Mouse (Mus musculus) testis, adult 2 months (tissue): ENCODE results near the gene Senp8. TPM values are rescaled to one million over a fixed set of nuclear protein-coding genes. Genes with fewer than 3 reads are reported as not detected.

Experiments used
- H3K27ac ChIP-seq: fragments of 200-500 bp; 2 replicates; pipeline ENCODE4 v1.5.1; 2012; ENCODE audit warnings: low read depth, low read length; ENCODE audit not compliant: control insufficient read depth, insufficient read depth
- H3K27me3 ChIP-seq: fragments of 200-500 bp; 2 replicates; pipeline ENCODE4 v1.6.1; 2012; ENCODE audit warnings: mild to moderate bottlenecking, low read length, moderate library complexity; ENCODE audit not compliant: control insufficient read depth, insufficient read depth
- H3K36me3 ChIP-seq: fragments of 200-500 bp; 2 replicates; pipeline ENCODE4 v1.6.1; 2012; ENCODE audit warnings: mild to moderate bottlenecking, low read length; ENCODE audit not compliant: control insufficient read depth, insufficient read depth
- H3K4me1 ChIP-seq: fragments of 200-500 bp; 2 replicates; pipeline ENCODE4 v1.6.1; 2012; ENCODE audit warnings: low read length; ENCODE audit not compliant: control insufficient read depth, insufficient read depth
- H3K4me3 ChIP-seq: fragments of 200-500 bp; 2 replicates; pipeline ENCODE4 v1.5.1; 2012; ENCODE audit warnings: low read depth, mild to moderate bottlenecking, low read length, moderate library complexity, mixed read lengths; ENCODE audit not compliant: control insufficient read depth
- CTCF ChIP-seq: fragments of 200-500 bp; IDR thresholded peaks from 2 replicates; pipeline ENCODE4 v1.5.1; 2012; ENCODE audit warnings: low read depth, mild to moderate bottlenecking, inconsistent platforms, low read length, moderate library complexity; ENCODE audit not compliant: control insufficient read depth, insufficient read depth, insufficient replicate concordance
- POLR2A ChIP-seq: fragments of 200-500 bp; IDR thresholded peaks from 2 replicates; pipeline ENCODE4 v1.6.1; 2012; ENCODE audit warnings: low read depth, mild to moderate bottlenecking, inconsistent platforms, low read length, moderate library complexity; ENCODE audit not compliant: control insufficient read depth
- polyA plus RNA-seq: library from polyadenylated mRNA; depleted of rRNA; stranded (reverse); fragments of >200 nt; gene quantifications from 2 replicates; pipeline ENCODE4 v1.2.3, GENCODE M21; 2012

Senp8 gene
- polyA plus RNA-seq, 1 experiment, result 3.3 TPM

DNA sequence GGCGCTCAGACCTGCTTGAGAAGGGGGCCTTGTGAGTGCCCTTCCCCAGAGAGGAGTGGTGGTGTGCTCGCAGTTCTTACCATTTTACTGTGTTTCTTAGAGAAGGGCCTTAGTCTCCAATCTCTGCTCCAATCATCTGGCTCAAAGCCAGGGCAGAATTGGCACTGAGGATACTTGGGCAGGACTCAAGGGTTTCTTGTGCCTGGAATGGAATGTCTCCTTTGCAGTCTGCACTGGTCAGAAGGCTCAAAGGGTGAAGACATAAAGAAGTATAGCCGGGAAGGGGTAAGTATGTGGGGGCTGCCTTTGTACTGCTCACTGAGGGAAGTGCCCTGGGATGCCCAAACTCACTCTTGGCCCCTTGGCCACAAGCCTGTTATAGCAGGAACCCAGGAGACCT is 41.3 kb downstream of the Senp8 start:
- H3K27ac ChIP-seq, result no peak overlapping the region
- H3K4me1 ChIP-seq, result no peaks in the 10 kb centered on the region
- no peak overlapping the region for H3K4me3 ChIP-seq
- TF ChIP-seq POLR2A, result no peak
- TF ChIP-seq CTCF, result no peak
- H3K36me3 ChIP-seq, result no peaks in the 10 kb centered on the region
- no peaks in the 10 kb centered on the region for H3K27me3 ChIP-seq

- no peaks in the 10 kb centered on the region for H3K36me3 ChIP-seq
- no peak overlapping the region for H3K27ac ChIP-seq
- no peaks in the 10 kb centered on the region for H3K27me3 ChIP-seq
- H3K4me1 ChIP-seq, result no peaks in the 10 kb centered on the region
- TF ChIP-seq POLR2A, result no peak
- no peak for TF ChIP-seq CTCF
- no peak overlapping the region for H3K4me3 ChIP-seq
Observed at GRCm38 (mm10) chr9:59706850-59707825, 43.4 kb downstream of the Senp8 start.

DNA sequence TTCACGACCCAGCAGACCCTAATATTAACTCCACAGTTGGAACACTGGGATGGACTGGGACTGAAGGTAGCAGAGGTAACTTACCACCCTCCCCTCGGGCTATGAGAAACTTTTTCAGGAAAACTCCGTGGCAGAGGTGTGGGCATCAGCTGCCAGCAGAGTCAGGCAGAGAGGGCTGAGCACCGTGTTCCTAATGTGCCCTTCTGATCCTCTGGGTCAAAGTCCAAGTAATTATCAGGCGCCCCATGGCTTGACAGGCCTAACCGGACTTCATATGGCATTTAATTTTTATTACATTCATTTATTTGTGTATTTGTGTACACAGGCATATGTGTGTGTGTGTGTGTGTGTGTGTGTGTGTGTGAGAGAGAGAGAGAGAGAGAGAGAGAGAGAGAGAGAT is 47.4 kb downstream of the Senp8 start:
- no peak overlapping the region for H3K4me3 ChIP-seq
- no peaks in the 10 kb centered on the region for H3K4me1 ChIP-seq
- H3K36me3 ChIP-seq, result no peaks in the 10 kb centered on the region
- no peaks in the 10 kb centered on the region for H3K27me3 ChIP-seq
- H3K27ac ChIP-seq, result no peak overlapping the region
- TF ChIP-seq POLR2A, result no peak
- no peak for TF ChIP-seq CTCF

GRCm38 (mm10) chr9:59701094-59701493 is 49.4 kb downstream of the Senp8 start:
- H3K4me3 ChIP-seq, result no peak overlapping the region
- no peaks in the 10 kb centered on the region for H3K4me1 ChIP-seq
- H3K27me3 ChIP-seq, result no peaks in the 10 kb centered on the region
- H3K27ac ChIP-seq, result no peak overlapping the region
- TF ChIP-seq POLR2A (no peak), CTCF (no peak)
- no peaks in the 10 kb centered on the region for H3K36me3 ChIP-seq

- H3K4me1 ChIP-seq, result peaks cover 6% of the 10 kb centered on the region
- H3K4me3 ChIP-seq, result no peak overlapping the region
- H3K36me3 ChIP-seq, result no peaks in the 10 kb centered on the region
- H3K27me3 ChIP-seq, result no peaks in the 10 kb centered on the region
- TF ChIP-seq CTCF (no peak), POLR2A (no peak)
- H3K27ac ChIP-seq, result no peak overlapping the region
Observed at GRCm38 (mm10) chr9:59696381-59696780, 54.1 kb downstream of the Senp8 start.

GRCm38 (mm10) chr9:59695451-59695813 is 55.1 kb downstream of the Senp8 start:
- peaks cover 6% of the 10 kb centered on the region for H3K4me1 ChIP-seq
- H3K4me3 ChIP-seq, result no peak overlapping the region
- H3K27ac ChIP-seq, result no peak overlapping the region
- H3K36me3 ChIP-seq, result no peaks in the 10 kb centered on the region
- no peak for TF ChIP-seq POLR2A
- TF ChIP-seq CTCF, result no peak
- H3K27me3 ChIP-seq, result no peaks in the 10 kb centered on the region

DNA sequence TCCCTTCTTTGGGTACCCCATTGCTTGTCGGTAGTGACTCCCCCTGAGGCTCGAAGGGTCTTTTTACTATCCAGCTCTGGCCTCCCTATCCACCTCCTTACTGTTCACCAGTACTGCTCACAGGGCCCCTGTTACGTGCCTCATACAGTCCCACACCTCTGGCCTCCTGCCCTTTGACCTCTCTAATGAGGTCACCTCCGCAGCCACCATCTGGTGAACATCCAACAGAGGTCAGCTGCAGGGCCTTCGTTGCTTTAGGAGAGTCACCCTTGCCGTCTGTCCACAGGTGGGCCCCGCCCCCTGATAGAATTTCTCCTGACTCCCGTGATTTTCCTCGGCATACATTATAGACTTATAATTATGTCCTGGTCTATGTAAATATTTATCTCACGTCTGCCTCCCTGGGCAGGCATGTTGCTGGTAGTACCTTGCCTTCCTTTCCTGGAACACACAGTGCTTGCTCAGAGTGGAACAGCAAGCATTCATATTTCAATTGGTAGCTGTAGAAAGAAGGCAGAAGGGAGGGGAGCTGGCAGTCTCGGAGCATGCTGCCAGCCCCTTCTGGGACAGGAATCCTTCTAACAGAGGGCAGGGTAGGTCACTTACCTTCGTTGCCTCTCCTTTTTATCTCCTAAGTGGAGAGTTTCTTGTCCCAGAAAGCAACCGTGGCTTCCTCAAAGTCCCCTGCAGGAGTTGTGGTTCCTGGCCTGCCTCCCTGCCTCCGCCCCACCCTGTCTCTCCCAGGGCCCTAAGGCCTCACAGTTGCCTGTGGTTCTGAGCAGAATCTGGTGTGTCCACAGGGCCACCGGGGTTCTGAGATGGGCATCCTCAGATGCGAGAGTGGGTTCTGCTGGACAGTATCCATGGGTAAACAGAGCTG is 55.7 kb downstream of the Senp8 start:
- H3K36me3 ChIP-seq, result no peaks in the 10 kb centered on the region
- no peak overlapping the region for H3K4me3 ChIP-seq
- H3K27me3 ChIP-seq, result no peaks in the 10 kb centered on the region
- TF ChIP-seq CTCF, result no peak
- no peak for TF ChIP-seq POLR2A
- no peak overlapping the region for H3K27ac ChIP-seq
- H3K4me1 ChIP-seq, result peaks cover 6% of the 10 kb centered on the region
